Mouse (Mus musculus) stomach, embryonic 15.5 days (tissue): ENCODE results near the gene Cep170b. TPM values are rescaled to one million over a fixed set of nuclear protein-coding genes. Genes with fewer than 3 reads are reported as not detected.

Experiments
- ATAC-seq: fragments of 200-750 bp; cut with Nextera tagmentation; 2 replicates; pipeline ENCODE4 v1.8.0; 2017; ENCODE audit warnings: low read depth, moderate number of reproducible peaks, moderate TSS enrichment; ENCODE audit not compliant: insufficient read depth, low FRiP score
- H3K27ac ChIP-seq: fragments of 300-500 bp; sonication (generic); 2 replicates; pipeline ENCODE4 v1.5.1; 2015; ENCODE audit warnings: mild to moderate bottlenecking, inconsistent platforms
- H3K27me3 ChIP-seq: fragments of 300-500 bp; sonication (generic); replicated peaks from 2 replicates; pipeline ENCODE4 v1.6.1; 2015; ENCODE audit warnings: inconsistent platforms
- H3K36me3 ChIP-seq: fragments of 300-500 bp; sonication (generic); 2 replicates; pipeline ENCODE4 v1.6.1; 2015; ENCODE audit warnings: inconsistent platforms
- H3K4me1 ChIP-seq: fragments of 300-500 bp; sonication (generic); 2 replicates; pipeline ENCODE4 v1.6.1; 2015; ENCODE audit warnings: inconsistent platforms
- H3K4me2 ChIP-seq: fragments of 300-500 bp; sonication (generic); 2 replicates; pipeline ENCODE4 v1.6.1; 2015; ENCODE audit warnings: mild to moderate bottlenecking, inconsistent platforms
- H3K4me3 ChIP-seq: fragments of 300-500 bp; sonication (generic); replicated peaks from 2 replicates; pipeline ENCODE4 v1.5.1; 2015; ENCODE audit warnings: inconsistent platforms
- H3K9ac ChIP-seq: fragments of 300-500 bp; sonication (generic); 2 replicates; pipeline ENCODE4 v1.6.1; 2015; ENCODE audit warnings: inconsistent platforms
- H3K9me3 ChIP-seq: fragments of 300-500 bp; sonication (generic); 2 replicates; pipeline ENCODE4 v1.6.1; 2016; ENCODE audit warnings: inconsistent platforms
- WGBS: fragments of 180-500 bp; shearing (Covaris S2); methylation state at CpG from one replicate; pipeline ENCODE4 v1.1.7; 2015; 5-methylcytosine and 5-hydroxymethylcytosine counted together
- polyA plus RNA-seq: library from polyadenylated mRNA; unstranded; fragments of >200 nt; fragmentation: Nextera tagmentation; extraction: Ambion mirVana; gene quantifications from 2 replicates; pipeline ENCODE4 v1.2.1, GENCODE M21; 2015

Gene Cep170b
- polyA plus RNA-seq, 1 experiment from 2014 or later, result 24.3 TPM

DNA sequence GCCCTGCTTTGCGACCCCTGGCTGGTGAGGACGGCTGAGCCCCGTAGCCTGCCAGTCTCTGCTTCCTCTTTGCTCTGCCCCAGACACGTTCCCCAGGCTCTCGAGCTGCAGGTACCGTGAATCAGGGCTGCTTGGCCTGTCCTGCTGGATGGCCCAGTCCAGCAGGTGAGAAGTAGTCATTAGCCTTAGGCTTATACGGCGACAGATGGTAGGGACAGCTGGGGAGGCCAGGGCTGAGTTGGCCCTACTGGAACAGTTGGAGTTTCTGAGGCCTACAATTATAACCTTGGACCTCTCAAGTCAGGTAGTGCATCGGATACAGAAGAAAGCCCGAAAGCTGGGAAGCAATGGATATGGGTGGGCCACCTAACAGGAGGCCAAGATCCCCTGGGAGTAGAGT is 12.3 kb downstream of the Cep170b start:
- no peak overlapping the region for H3K4me3 ChIP-seq
- H3K27ac ChIP-seq, result no peak overlapping the region
- no peaks in the 10 kb centered on the region for H3K27me3 ChIP-seq
- WGBS, result 82% methylated on average over 10 of the region's 10 CpGs
- no peaks in the 10 kb centered on the region for H3K9me3 ChIP-seq
- ATAC-seq, result no peak
- H3K36me3 ChIP-seq, result peaks cover 53% of the 10 kb centered on the region
- no peak overlapping the region for H3K4me2 ChIP-seq
- no peak overlapping the region for H3K9ac ChIP-seq
- peaks cover 10% of the 10 kb centered on the region; the same call in 1 of the 2 replicates for H3K4me1 ChIP-seq

GRCm38 (mm10) chr12:112734108-112734820 is 14.0 kb downstream of the Cep170b start:
- Histone ChIP-seq H3K4me1 (peaks cover 10% of the 10 kb centered on the region; the same call in 1 of the 2 replicates), H3K9me3 (no peaks in the 10 kb centered on the region), H3K27ac (no peak overlapping the region), H3K9ac (no peak overlapping the region), H3K27me3 (no peaks in the 10 kb centered on the region), H3K4me3 (no peak overlapping the region), H3K36me3 (peaks cover 67% of the 10 kb centered on the region), H3K4me2 (no peak overlapping the region)
- ATAC-seq, result no peak
- WGBS, result 62% methylated on average over 2 of the region's 2 CpGs

DNA sequence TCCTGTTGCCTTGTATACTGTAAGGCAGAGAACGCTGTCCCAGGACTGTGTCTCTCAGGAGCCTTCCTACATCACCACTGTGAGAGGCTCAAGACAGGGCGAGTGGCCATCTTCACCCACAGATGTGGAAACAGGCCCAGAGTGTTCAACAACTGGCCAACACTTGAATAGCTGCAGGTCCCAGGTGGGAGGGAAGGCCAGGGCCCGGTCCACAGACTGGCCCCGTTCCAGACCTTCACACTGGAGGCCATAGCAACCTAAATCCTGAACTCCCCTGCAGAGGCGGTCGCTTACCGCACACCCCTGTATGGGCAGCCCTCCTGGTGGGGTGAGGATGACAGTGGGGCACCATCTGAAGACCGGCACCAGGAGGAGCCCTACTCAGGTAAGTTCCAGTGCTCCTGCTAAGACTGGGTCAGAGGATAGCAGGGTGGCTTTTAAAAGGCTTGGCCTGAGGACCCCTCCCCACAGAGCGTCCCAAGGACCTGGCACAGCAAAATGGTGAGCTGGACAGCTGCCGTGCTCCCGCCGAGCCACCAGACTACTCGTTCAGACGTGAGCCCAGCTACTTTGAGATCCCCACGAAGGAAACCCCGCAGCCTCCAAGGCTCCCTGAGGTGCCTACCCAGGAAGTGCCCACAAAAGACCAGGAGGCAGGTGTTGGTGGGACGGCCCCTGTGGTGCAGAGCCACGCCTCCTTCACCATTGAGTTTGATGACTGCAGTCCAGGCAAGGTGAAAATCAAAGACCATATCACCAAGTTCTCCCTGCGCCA is 14.8 kb downstream of the Cep170b start:
- H3K4me2 ChIP-seq, result no peak overlapping the region
- H3K36me3 ChIP-seq, result peaks cover 70% of the 10 kb centered on the region
- H3K9me3 ChIP-seq, result no peaks in the 10 kb centered on the region
- H3K27ac ChIP-seq, result no peak overlapping the region
- WGBS, result 87% methylated on average over 19 of the region's 19 CpGs
- no peak for ATAC-seq
- no peak overlapping the region for H3K9ac ChIP-seq
- H3K4me3 ChIP-seq, result no peak overlapping the region
- H3K27me3 ChIP-seq, result no peaks in the 10 kb centered on the region
- peaks cover 10% of the 10 kb centered on the region; the same call in 1 of the 2 replicates for H3K4me1 ChIP-seq

DNA sequence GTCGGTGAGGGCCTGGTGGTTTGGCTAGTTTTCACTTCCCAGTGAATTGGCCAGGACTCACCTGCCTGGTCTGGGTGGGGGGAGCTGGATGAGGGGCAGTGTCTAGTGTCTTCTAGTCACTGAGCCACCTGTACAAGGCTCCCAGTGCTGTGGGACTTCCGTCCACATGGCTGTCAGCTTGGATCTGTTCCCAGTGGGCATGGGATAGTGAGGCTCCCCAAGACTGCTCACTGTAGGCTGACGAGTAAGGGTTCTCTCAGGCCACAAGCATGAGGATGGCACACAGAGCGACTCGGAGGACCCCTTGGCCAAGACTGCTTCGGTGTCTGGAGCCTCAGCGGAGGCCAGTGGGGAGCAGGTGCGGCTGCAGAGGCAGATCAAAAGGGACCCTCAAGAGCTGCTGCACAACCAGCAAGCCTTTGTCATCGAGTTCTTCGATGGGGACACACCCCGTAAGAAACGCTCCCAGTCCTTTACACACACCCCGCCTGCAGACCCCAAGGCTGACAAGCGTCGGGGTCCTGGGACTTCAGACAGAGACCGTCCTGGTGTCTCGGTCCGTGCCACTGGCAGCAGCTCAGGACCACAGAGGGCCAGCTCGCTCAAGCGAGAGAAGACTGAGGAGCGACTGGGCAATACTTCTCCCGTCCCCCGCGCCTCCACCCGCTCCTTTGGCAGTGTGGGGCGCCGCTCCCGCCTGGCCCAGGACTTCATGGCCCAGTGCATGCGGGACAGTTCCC is 15.8 kb downstream of the Cep170b start:
- H3K9me3 ChIP-seq, result no peaks in the 10 kb centered on the region
- 0 out of 2 replicates have a peak, but pooled peaks cover under 1% of the 10 kb centered on the region for H3K4me1 ChIP-seq
- peaks cover 71% of the 10 kb centered on the region for H3K36me3 ChIP-seq
- H3K9ac ChIP-seq, result no peak overlapping the region
- 86% methylated on average over 29 of the region's 29 CpGs for WGBS
- H3K27ac ChIP-seq, result no peak overlapping the region
- no peaks in the 10 kb centered on the region for H3K27me3 ChIP-seq
- ATAC-seq, result no peak
- H3K4me2 ChIP-seq, result no peak overlapping the region
- no peak overlapping the region for H3K4me3 ChIP-seq

DNA sequence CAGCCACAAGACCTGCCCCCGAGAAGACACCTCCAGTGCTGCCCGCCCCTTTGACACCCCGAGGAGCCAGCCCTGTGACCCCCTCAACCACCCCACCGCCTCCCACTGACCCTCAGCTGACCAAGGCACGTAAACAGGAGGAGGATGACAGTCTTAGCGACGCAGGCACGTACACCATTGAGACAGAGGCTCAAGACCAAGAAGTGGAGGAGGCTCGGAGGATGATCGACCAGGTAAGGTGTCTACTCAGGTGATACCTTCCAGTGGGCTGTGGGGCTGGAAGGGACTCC is 16.3 kb downstream of the Cep170b start:
- H3K4me1 ChIP-seq, result no peaks in the 10 kb centered on the region
- peaks cover 66% of the 10 kb centered on the region for H3K36me3 ChIP-seq
- H3K4me3 ChIP-seq, result no peak overlapping the region
- 83% methylated on average over 10 of the region's 10 CpGs for WGBS
- no peak overlapping the region for H3K27ac ChIP-seq
- no peaks in the 10 kb centered on the region for H3K9me3 ChIP-seq
- no peak for ATAC-seq
- no peak overlapping the region for H3K9ac ChIP-seq
- no peak overlapping the region for H3K4me2 ChIP-seq
- H3K27me3 ChIP-seq, result no peaks in the 10 kb centered on the region

- Histone ChIP-seq H3K36me3 (peaks cover 63% of the 10 kb centered on the region), H3K9ac (no peak overlapping the region), H3K27ac (no peak overlapping the region), H3K4me1 (no peaks in the 10 kb centered on the region), H3K9me3 (no peaks in the 10 kb centered on the region), H3K4me2 (no peak overlapping the region), H3K4me3 (no peak overlapping the region), H3K27me3 (no peaks in the 10 kb centered on the region)
- 94% methylated on average over 7 of the region's 7 CpGs for WGBS
- ATAC-seq, result no peak
Measured at GRCm38 (mm10) chr12:112737081-112737480, 16.8 kb downstream of the Cep170b start.

GRCm38 (mm10) chr12:112737761-112738160 is 17.5 kb downstream of the Cep170b start:
- no peak overlapping the region for H3K4me2 ChIP-seq
- 91% methylated on average over 14 of the region's 14 CpGs for WGBS
- peaks cover 56% of the 10 kb centered on the region for H3K36me3 ChIP-seq
- H3K4me1 ChIP-seq, result peaks cover 4% of the 10 kb centered on the region; the same call in 1 of the 2 replicates
- no peak for ATAC-seq
- H3K27ac ChIP-seq, result no peak overlapping the region
- no peak overlapping the region for H3K4me3 ChIP-seq
- no peaks in the 10 kb centered on the region for H3K27me3 ChIP-seq
- H3K9me3 ChIP-seq, result no peaks in the 10 kb centered on the region
- H3K9ac ChIP-seq, result no peak overlapping the region

DNA sequence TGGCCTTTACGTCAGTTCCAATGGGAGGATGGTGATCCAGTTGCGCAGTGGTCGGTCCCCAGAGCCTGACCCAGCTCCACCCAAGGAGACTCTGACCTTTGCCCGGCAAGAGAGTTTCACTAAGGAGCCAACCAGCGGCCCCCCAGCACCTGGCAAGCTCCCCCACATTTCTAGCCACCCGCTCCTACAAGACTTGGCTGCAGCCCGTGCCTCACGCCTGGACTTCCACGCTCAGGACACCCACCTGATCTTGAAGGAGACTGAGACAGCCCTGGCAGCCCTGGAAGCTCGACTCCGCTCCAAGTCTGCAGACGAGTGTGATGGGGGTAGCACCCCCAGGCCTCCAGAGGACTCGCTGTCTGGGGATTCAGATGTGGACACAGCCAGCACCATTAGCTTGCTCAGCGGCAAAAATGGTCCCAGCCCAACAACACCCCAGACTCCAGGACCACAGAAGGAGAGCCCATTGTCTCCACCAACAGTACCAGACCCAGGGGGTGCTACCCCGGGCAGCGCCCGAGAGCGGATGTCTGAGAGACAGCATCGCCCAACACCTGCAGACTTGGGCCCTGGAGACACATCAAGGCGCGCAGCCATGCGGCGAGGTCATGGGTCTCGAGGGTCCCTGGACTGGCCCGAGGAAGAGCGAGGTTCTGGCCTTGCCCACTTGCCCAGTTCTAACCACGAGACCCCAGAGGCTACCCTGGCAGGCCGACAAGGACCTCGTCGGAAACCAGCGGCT is 18.2 kb downstream of the Cep170b start:
- Histone ChIP-seq H3K4me2 (no peak overlapping the region), H3K9ac (no peak overlapping the region), H3K9me3 (no peaks in the 10 kb centered on the region), H3K27me3 (no peaks in the 10 kb centered on the region), H3K4me1 (peaks cover 9% of the 10 kb centered on the region), H3K4me3 (no peak overlapping the region), H3K36me3 (peaks cover 51% of the 10 kb centered on the region), H3K27ac (no peak overlapping the region)
- WGBS, result 90% methylated on average over 31 of the region's 31 CpGs
- no peak for ATAC-seq

DNA sequence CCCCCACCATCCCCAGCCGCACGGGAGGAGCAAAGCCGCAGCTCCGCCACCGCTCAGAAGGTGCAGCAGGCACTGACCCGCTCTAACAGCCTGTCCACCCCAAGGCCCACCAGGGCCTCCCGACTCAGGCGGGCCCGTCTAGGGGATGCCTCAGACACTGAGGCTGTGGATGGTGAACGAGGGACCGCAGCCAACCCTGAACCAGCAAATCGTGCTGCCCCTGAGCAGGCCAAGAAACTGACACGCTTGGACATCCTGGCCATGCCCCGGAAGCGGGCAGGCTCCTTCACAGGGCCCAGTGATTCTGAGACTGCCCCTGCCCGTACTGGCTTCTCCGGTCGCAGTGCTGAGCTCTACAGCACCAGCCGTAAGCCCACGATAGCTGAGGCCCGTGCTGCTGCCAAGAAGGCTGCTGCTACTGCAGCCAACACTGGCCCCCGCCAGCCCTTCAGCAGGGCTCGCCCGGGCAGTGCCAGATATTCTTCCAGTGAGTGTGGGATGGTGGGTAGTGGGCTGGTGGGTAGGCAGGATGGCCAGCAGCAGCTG is 18.8 kb downstream of the Cep170b start:
- no peak for ATAC-seq
- Histone ChIP-seq H3K4me2 (no peak overlapping the region), H3K9me3 (no peaks in the 10 kb centered on the region), H3K36me3 (peaks cover 53% of the 10 kb centered on the region), H3K4me3 (no peak overlapping the region), H3K27ac (no peak overlapping the region), H3K9ac (no peak overlapping the region), H3K27me3 (no peaks in the 10 kb centered on the region), H3K4me1 (peaks cover 15% of the 10 kb centered on the region)
- 91% methylated on average over 24 of the region's 24 CpGs for WGBS

DNA sequence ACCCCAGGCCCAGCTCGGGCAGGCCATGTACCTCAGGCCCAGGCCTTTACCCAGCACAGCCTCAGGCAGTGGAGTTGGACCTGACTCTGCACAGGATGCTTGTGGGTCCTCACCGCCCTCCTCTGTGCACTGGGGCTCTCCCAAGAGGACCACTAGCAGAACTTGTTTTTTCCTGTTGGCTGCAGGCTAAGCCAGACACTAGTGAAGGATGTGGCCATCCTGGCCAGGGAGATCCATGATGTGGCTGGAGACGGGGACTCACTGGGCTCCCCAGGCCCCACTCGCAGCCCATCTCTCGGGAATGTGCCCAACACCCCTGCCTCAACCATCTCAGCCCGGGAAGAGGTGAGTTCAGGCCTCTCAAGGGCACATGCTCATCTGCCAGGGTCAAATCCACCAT is 22.5 kb downstream of the Cep170b start:
- 52% methylated on average over 6 of the region's 6 CpGs for WGBS
- ATAC-seq, result no peak; the same call in 1 of the 2 replicates
- Histone ChIP-seq H3K9ac (no peak overlapping the region), H3K4me1 (peaks cover 19% of the 10 kb centered on the region), H3K36me3 (peaks cover 21% of the 10 kb centered on the region), H3K4me3 (no peak overlapping the region), H3K9me3 (no peaks in the 10 kb centered on the region), H3K27me3 (no peaks in the 10 kb centered on the region), H3K27ac (peak overlapping the region; percentile 84), H3K4me2 (no peak overlapping the region)

- Histone ChIP-seq H3K9me3 (no peaks in the 10 kb centered on the region), H3K4me3 (no peak overlapping the region), H3K4me2 (no peak overlapping the region), H3K36me3 (peaks cover 16% of the 10 kb centered on the region; the same call in 1 of the 2 replicates), H3K9ac (no peak overlapping the region), H3K4me1 (peaks cover 19% of the 10 kb centered on the region), H3K27me3 (no peaks in the 10 kb centered on the region), H3K27ac (peak overlapping the region; percentile 84)
- 48% methylated on average over 25 of the region's 25 CpGs for WGBS
- ATAC-seq, result peak; percentile 69
Measured at GRCm38 (mm10) chr12:112743168-112743975, 23.1 kb downstream of the Cep170b start.
